Mouse (Mus musculus) B cell, adult 62 days (primary cell): ENCODE measurements around the gene Gm2026. TPM values are rescaled to one million over a fixed set of nuclear protein-coding genes. Genes with fewer than 3 reads are reported as not detected.

ENCODE experiments used
- total RNA-seq: library from RNA; stranded (reverse); gene quantifications from 4 replicates; pipeline ENCODE4 v1.2.4, GENCODE M21; 2023

Gm2026 gene
- 1.6 to 5.7 TPM (median 3.7 TPM) in 4 replicates for total RNA-seq

DNA sequence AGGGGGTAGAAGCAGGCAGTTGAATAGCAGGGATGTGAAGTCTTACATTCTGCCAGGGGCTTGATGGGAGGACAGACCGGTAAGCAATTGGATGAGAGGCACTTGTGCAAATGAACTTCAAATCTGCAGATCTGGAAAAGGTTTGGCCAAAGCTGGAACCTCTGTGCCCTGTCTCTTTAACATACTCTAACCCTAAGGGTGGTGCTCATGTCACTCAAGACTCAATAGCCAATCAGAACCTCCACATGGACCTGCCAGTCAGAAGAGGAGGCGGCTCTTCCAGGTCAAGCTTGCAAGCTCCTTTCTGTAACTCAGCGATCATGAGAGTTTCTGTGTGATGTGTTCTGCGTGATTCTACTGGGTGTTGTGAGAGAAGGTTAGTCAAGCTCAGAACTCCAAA is at the start of gene Gm2026:
Gene Gm2026 (plus strand): TSS at position 301 of the 400 bp plus-strand sequence.

DNA sequence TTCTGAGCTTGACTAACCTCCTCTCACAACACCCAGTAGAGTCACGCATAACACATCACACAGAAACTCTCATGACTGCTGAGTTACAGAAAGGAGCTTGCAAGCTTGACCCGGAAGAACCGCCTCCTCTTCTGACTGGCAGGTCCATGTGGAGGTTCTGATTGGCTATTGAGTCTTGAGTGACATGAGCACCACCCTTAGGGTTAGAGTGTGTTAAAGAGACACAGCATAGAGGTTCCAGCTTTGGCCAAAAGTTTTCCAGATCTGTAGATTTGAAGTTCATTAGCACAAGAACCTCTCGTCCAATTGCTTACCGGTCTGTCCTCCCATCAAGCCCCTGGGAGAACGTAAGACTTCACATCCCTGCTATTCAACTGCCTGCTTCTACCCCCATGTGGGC is 34.1 kb upstream of the Gm2026 start, which contains the start of gene Zfp966:
Gene Zfp966 (minus strand): TSS at position 101 of the 400 bp plus-strand sequence.

Other genes with a start within 250 kb of the Gm2026 start
- gene Gm2007, start 223.8 kb upstream of the Gm2026 start, total RNA-seq: not detected in 4 replicates
- 1.2 to 2.6 TPM (median 1.5 TPM) in 3 of 4 replicates, not detected in the other for gene Gm14288, start 164.2 kb upstream of the Gm2026 start, total RNA-seq
- 0.64 to 7.5 TPM (median 3.7 TPM) in 3 of 4 replicates, not detected in the other for gene Gm6710, start 96.1 kb upstream of the Gm2026 start, total RNA-seq
- gene Zfp966, start 34.2 kb upstream of the Gm2026 start, total RNA-seq: 1.3 to 3.1 TPM (median 2.2 TPM) in 4 replicates
- gene Gm2004, start 184.5 kb downstream of the Gm2026 start, total RNA-seq: 0.46 to 3.3 TPM (median 0.57 TPM) in 3 of 4 replicates, not detected in the other